ENCODE assay signal across 29 mouse cellular contexts in genomic region chr13:49233792-49234572, GRCm38 (mm10). TPM values are rescaled to one million over a fixed set of nuclear protein-coding genes. Genes with fewer than 3 reads are reported as not detected.
DNase-seq lines count a peak whose midpoint lies in the region; ATAC-seq lines count a peak whose summit lies in the region.
"Had no signal": no experiment of that assay in that cellular context is flagged by ENCODE, and none has a peak within 500 bp of the region (broad histone marks: within the 10 kb centered on the region; RNA-seq: fewer than 3 reads in every experiment).

No protein-coding gene starts in this region.

- H3K36me3 ChIP-seq in kidney, embryonic 14.5 days (ENCODE audit: control insufficient read depth, insufficient read depth, low read length) = no peaks in the 10 kb centered on the region
- H3K36me3 ChIP-seq: hindbrain, embryonic 13.5 days; neural tube, embryonic 15.5 days had no signal

- H3K4me1 ChIP-seq in kidney, embryonic 14.5 days (ENCODE audit: control insufficient read depth, insufficient read depth, low read length) = no peaks in the 10 kb centered on the region
- H3K4me1 ChIP-seq: hindbrain, embryonic 13.5 days; neural tube, embryonic 15.5 days had no signal

- H3K9me3 ChIP-seq in kidney, embryonic 14.5 days (ENCODE audit: control insufficient read depth, low read length) = no peaks in the 10 kb centered on the region; the same call in 1 of the 2 replicates
- H3K9me3 ChIP-seq: hindbrain, embryonic 13.5 days; neural tube, embryonic 15.5 days had no signal

- no peak overlapping the region for H3K27ac ChIP-seq in kidney, embryonic 14.5 days (ENCODE audit: low read depth, low read length)
- H3K27ac ChIP-seq: hindbrain, embryonic 13.5 days; liver, embryonic 14.5 days; neural tube, embryonic 15.5 days had no signal

- 93% methylated on average over 8 of the region's 8 CpGs for WGBS in kidney, embryonic 14.5 days

- no peak overlapping the region for H3K9ac ChIP-seq in kidney, embryonic 14.5 days (ENCODE audit: low read depth, low read length)
- H3K9ac ChIP-seq: forebrain, postnatal 0 days; hindbrain, embryonic 13.5 days; liver, embryonic 14.5 days; lung, embryonic 14.5 days; neural tube, embryonic 15.5 days had no signal

- no peak overlapping the region for H3K4me2 ChIP-seq in kidney, embryonic 14.5 days (replicated peaks; ENCODE audit: low read depth, low read length)
- H3K4me2 ChIP-seq: heart, embryonic 11.5 days; hindbrain, embryonic 13.5 days; lung, embryonic 14.5 days; neural tube, embryonic 15.5 days had no signal

- no peak overlapping the region for H3K4me3 ChIP-seq in kidney, embryonic 14.5 days (ENCODE audit: low read length)
- H3K4me3 ChIP-seq: erythroblast, embryonic 14.5 days; hindbrain, embryonic 13.5 days; neural tube, embryonic 15.5 days had no signal

- no peaks in the 10 kb centered on the region for H3K27me3 ChIP-seq in kidney, embryonic 14.5 days (ENCODE audit: control insufficient read depth, insufficient read depth, low read length)
- H3K27me3 ChIP-seq: hindbrain, embryonic 13.5 days; neural tube, embryonic 15.5 days; Patski had no signal

- ATAC-seq in kidney, embryonic 14.5 days (ENCODE audit: low FRiP score, low TSS enrichment) = no peak
- ATAC-seq: forebrain, postnatal 0 days; Patski had no signal

- DNase-seq in kidney, adult 11 months = peak; percentile 82
- DNase-seq in kidney, adult 8-10 months = peak; percentile 73 to 78
- peak; percentile 73 for DNase-seq in kidney, postnatal 10 days
- DNase-seq in yolk sac, embryonic 10.5 days (ENCODE audit: low spot score) = peak; percentile 22
- no peak for DNase-seq in heart, postnatal 14 days
- no peak for DNase-seq in gastrocnemius, postnatal 25 days
- DNase-seq in left cerebral cortex, postnatal 25 days (ENCODE audit: low spot score in 2 of 2) = no peak
- DNase-seq: adrenal gland, postnatal 10 days; cerebellum, adult 11-12 months; cerebellum, adult 9-11 months; forebrain, postnatal 0 days; gastrocnemius, postnatal 36 days; heart, adult 18-20 months; heart, postnatal 4 days; layer of hippocampus, postnatal 36 days; liver; lung, embryonic 14.5 days; lung, postnatal 14 days; midbrain, embryonic 14.5 days; right cerebral cortex, postnatal 25 days; thymus, adult 18-20 months; thymus, postnatal 36 days had no signal

- intact Hi-C loops in heart, postnatal 14 days (cut with DNase I) = no loop called here
- intact Hi-C loops in left cerebral cortex, postnatal 25 days (cut with DNase I) = no loop called here

RNA-seq across cellular contexts. Expression of gene Susd3, which starts 14.5 kb away (rescaled TPM):
- polyA plus RNA-seq in kidney, embryonic 14.5 days (2014; fragmentation: Nextera tagmentation; extraction: Ambion mirVana) = 8.5 and 12.6 TPM in 2 replicates
- total RNA-seq in heart, postnatal 14 days (2021) = under 1 TPM; 0.33 to 0.49 TPM
- under 1 TPM in 1 of 2 experiments, not detected in 1; 0.26 TPM for total RNA-seq in gastrocnemius, postnatal 25 days (2021)
- total RNA-seq in left cerebral cortex, postnatal 25 days (2021) = 1 to 10 TPM; 2.0 to 2.4 TPM
- polyA plus RNA-seq: Patski had no signal

RNA-seq across cellular contexts. Expression of gene Card19, which starts 18.1 kb away (rescaled TPM):
- polyA plus RNA-seq in kidney, embryonic 14.5 days (2014; fragmentation: Nextera tagmentation; extraction: Ambion mirVana) = 33.3 and 39.9 TPM in 2 replicates
- total RNA-seq in heart, postnatal 14 days (2021) = 100 to 1,000 TPM; 131 to 138 TPM
- 100 to 1,000 TPM in 1 of 2 experiments, 10 to 100 TPM in 1; 93.6 to 118 TPM for total RNA-seq in gastrocnemius, postnatal 25 days (2021)
- total RNA-seq in left cerebral cortex, postnatal 25 days (2021) = 10 to 100 TPM in 1 of 2 experiments, 1 to 10 TPM in 1; 8.9 to 15.6 TPM

RNA-seq across cellular contexts. Expression of gene Ninj1, which starts 46.7 kb away (rescaled TPM):
- polyA plus RNA-seq in kidney, embryonic 14.5 days (2014; fragmentation: Nextera tagmentation; extraction: Ambion mirVana) = 43.8 and 54.2 TPM in 2 replicates
- total RNA-seq in heart, postnatal 14 days (2021) = 100 to 1,000 TPM in 1 of 2 experiments, 10 to 100 TPM in 1; 99.0 to 112 TPM
- 10 to 100 TPM; 15.8 to 18.8 TPM for total RNA-seq in gastrocnemius, postnatal 25 days (2021)
- total RNA-seq in left cerebral cortex, postnatal 25 days (2021) = 10 to 100 TPM; 16.3 to 24.0 TPM

Comparison
In these comparisons a context has a peak if more than half of its experiments do, and no peak if none do; other contexts are left out.
1. DNase-seq: peak in kidney, adult 11 months (single experiment), kidney, adult 8-10 months (2 of 2), kidney, postnatal 10 days (single experiment) and yolk sac, embryonic 10.5 days (single experiment); none in heart, postnatal 14 days (0 of 2), gastrocnemius, postnatal 25 days (single experiment) and left cerebral cortex, postnatal 25 days (0 of 2).
2. RNA of gene Card19, which starts 18.1 kb away (total RNA-seq): 131 to 138 TPM in heart, postnatal 14 days and 93.6 to 118 TPM in gastrocnemius, postnatal 25 days; 8.9 to 15.6 TPM in left cerebral cortex, postnatal 25 days; every median in the first group is over 4 times any median in the second.
3. RNA of gene Ninj1, which starts 46.7 kb away (total RNA-seq): 99.0 to 112 TPM in heart, postnatal 14 days; 16.3 to 24.0 TPM in left cerebral cortex, postnatal 25 days and 15.8 to 18.8 TPM in gastrocnemius, postnatal 25 days; every median in the first group is over 4 times any median in the second.